Mouse (Mus musculus): ENCODE measurements around the gene Mtif2. TPM values are rescaled to one million over a fixed set of nuclear protein-coding genes. Genes with fewer than 3 reads are reported as not detected.

The Mtif2 gene
- polyA plus RNA-seq (2015; fragmentation: Illumina TruSeq; extraction: RNeasy Lipid Tissue Mini Kit (QIAGEN cat#74804); ENCODE audit: low read depth, low replicate concordance): 33.3 TPM

DNA sequence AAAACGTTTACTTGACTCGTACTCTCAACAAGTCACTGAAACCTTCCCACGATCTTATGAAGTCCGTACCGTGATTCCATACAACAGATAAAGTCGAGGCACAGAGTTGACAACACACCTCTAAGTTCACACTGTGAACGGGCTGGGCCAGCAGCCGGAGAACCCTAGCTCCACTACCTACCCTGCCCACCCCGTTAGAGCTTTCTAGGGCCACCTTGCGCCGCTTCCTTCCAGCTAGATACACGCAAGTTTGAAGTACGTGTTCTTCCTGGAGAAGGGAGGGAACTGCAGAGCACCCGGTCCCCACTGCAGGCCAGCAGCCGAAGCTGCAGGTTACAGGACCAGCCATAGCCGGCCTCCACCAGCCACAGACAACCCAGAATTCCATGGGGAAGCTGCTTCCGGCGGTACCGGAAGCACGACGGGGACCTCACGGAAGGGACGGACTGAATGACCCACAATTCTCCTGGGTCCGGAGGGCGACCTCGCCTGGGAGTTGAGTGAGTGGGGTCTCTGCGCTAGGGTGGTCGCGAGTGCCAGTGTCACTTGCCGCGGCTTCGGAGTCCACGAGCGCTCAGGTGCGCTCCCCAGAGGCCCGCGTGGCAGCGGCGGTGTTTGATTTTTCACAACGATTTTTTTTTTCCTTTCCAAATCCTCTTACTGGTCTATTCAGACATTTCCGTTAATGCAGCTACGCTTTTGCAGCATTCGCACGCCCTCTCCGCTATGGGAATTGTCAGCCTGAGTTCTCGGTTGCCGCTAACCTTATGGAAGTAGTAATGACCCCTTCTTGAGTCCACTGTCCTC is at the start of gene Mtif2:
Mtif2 (plus strand) TSS at position 421 of the 807 bp plus-strand sequence.

DNA sequence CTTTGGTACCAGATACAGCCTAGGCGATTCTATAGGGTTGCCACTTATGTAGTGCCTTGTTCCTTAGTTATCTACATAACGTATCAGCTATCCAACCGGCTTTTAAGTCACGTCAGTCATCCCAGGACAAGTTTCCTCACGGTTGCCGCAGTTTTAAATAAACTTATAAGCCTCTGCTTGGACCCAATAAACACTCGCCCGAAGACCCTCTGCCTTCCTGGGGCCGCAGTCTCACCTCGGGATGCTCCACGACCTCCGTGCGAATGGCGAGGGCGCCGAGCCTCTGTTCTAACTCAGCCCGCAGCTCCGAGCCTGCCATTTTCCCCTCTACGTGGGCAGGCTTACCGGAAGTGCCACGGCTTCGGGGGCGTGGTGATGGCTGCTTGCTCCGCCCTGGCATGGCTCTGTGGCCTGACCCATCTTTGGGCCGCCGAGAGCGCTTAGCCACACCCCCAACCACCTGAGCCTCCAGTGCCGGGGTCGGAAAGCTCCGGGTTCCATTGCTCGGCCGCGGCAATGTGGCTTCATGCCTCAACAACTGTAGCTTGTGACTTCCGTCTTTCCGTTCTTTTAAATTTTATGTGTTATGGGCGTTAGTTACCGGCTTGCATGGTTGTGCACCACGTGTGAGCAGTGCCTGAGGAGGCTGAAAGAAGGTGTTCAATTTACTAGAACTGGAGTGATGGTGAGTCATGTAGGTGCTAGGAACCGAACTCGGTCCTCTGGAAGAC is 11.4 kb upstream of the Mtif2 start, which contains the start of gene Prorsd1:
Prorsd1 (minus strand) TSS at position 352 of the 731 bp plus-strand sequence.

DNA sequence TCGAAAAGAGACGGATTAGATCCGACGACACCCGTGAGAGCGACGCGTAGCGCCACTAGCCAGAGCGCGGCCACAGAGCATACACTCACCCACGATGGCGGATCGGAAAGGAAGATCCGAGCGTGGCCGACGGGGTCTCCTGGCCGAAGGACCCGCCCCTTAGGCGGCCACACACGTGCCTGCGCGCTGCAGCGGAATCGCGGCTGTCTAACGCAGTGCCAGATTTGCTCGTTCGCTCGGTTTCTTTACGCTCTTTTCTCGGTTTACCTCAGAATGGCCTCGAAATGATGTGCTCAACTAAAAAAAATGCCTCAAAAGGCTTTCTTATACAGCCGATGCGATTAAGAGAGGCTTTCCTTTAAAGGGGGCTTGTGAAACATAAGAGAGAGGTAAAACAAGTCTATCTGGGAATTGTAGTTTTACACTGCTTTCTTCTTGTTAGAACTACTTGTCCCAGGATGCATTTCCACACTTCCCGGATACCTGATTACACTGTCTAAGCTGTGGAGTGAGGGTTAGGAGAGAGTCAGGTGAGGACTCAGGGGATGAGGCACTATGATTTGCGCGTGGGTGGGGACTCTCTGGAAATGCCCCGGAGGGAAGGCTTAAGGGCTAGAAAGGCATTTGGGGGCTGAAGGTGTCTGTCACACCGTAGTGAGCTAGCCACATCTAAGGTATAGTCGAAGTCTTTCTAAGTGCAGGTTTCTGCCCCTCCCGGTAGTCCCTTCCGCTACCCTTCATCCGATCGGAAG is 21.7 kb downstream of the Mtif2 start, which contains the start of the genes Clhc1 and Rps27a:
Clhc1 (plus strand) TSS at position 199 of the 752 bp plus-strand sequence.
Rps27a (minus strand) TSS at position 358 of the 752 bp plus-strand sequence.

Other genes starting within 250 kb of the Mtif2 start
- gene Ccdc88a, start 152.8 kb upstream of the Mtif2 start, polyA plus RNA-seq (2015; fragmentation: Illumina TruSeq; extraction: RNeasy Lipid Tissue Mini Kit (QIAGEN cat#74804); ENCODE audit: low read depth, low replicate concordance): 30.8 TPM
- 6.8 TPM for gene Prorsd1, start 11.4 kb upstream of the Mtif2 start, polyA plus RNA-seq (2015; fragmentation: Illumina TruSeq; extraction: RNeasy Lipid Tissue Mini Kit (QIAGEN cat#74804); ENCODE audit: low read depth, low replicate concordance)
- 0.46 TPM for gene Clhc1, start 21.5 kb downstream of the Mtif2 start, polyA plus RNA-seq (2015; fragmentation: Illumina TruSeq; extraction: RNeasy Lipid Tissue Mini Kit (QIAGEN cat#74804); ENCODE audit: low read depth, low replicate concordance)
- gene Rps27a, start 21.7 kb downstream of the Mtif2 start, polyA plus RNA-seq (2015; fragmentation: Illumina TruSeq; extraction: RNeasy Lipid Tissue Mini Kit (QIAGEN cat#74804); ENCODE audit: low read depth, low replicate concordance): 976 TPM
- 817 TPM for gene Rtn4, start 166.5 kb downstream of the Mtif2 start, polyA plus RNA-seq (2015; fragmentation: Illumina TruSeq; extraction: RNeasy Lipid Tissue Mini Kit (QIAGEN cat#74804); ENCODE audit: low read depth, low replicate concordance)